Mouse (Mus musculus): ENCODE results near the gene Grik5. TPM values are rescaled to one million over a fixed set of nuclear protein-coding genes. Genes with fewer than 3 reads are reported as not detected.

Grik5 gene
- polyA plus RNA-seq, 1 experiment from 2014 or later, result 0.82 TPM

GRCm38 (mm10) chr7:25079496-25080026, 7.4 kb upstream of the Grik5 start:
- H3K4me1 ChIP-seq (replicated peaks), result peaks cover 55% of the 10 kb centered on the region
- peaks cover 50% of the 10 kb centered on the region for H3K36me3 ChIP-seq (replicated peaks)
- no peak overlapping the region for H3K4me2 ChIP-seq
- no peak overlapping the region for H3K27ac ChIP-seq (replicated peaks)
- no peaks in the 10 kb centered on the region for H3K27me3 ChIP-seq
- 75% methylated on average over 12 of the region's 12 CpGs for WGBS (ENCODE audit: insufficient replicate concordance)
- no peak overlapping the region for H3K4me3 ChIP-seq (replicated peaks)
- no peaks in the 10 kb centered on the region for H3K9me3 ChIP-seq (replicated peaks)
- no peak overlapping the region for H3K9ac ChIP-seq
- ATAC-seq (ENCODE audit: insufficient read depth), result no peak

DNA sequence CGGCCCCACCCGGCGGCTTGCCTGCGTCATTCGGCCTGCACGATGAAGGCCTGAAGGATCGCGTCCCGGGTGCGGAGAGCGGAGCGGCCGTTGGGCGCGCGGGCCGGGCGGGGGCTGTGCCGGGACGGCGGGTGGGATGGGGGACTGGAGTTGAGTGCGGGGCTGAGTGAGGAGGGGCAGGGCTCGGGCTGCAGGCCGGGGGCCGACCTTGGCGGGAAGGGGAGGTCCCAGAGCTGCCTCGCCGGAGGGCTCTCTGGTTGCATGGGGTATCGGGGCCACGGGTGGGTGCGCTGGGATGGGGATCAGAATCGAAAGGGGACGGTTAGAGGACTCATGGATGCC, 5.2 kb upstream of the Grik5 start:
- Histone ChIP-seq H3K4me1 (replicated peaks) (peaks cover 62% of the 10 kb centered on the region), H3K27me3 (peaks cover 3% of the 10 kb centered on the region; the same call in 1 of the 2 replicates), H3K36me3 (replicated peaks) (peaks cover 31% of the 10 kb centered on the region), H3K27ac (replicated peaks) (peak overlapping the region; percentile 91), H3K4me3 (replicated peaks) (peak overlapping the region; percentile 98), H3K9me3 (replicated peaks) (no peaks in the 10 kb centered on the region), H3K4me2 (peak overlapping the region; percentile 78), H3K9ac (peak overlapping the region; percentile 97)
- under 1% methylated on average over 33 of the region's 33 CpGs for WGBS (ENCODE audit: insufficient replicate concordance)
- ATAC-seq (ENCODE audit: insufficient read depth), result no peak

DNA sequence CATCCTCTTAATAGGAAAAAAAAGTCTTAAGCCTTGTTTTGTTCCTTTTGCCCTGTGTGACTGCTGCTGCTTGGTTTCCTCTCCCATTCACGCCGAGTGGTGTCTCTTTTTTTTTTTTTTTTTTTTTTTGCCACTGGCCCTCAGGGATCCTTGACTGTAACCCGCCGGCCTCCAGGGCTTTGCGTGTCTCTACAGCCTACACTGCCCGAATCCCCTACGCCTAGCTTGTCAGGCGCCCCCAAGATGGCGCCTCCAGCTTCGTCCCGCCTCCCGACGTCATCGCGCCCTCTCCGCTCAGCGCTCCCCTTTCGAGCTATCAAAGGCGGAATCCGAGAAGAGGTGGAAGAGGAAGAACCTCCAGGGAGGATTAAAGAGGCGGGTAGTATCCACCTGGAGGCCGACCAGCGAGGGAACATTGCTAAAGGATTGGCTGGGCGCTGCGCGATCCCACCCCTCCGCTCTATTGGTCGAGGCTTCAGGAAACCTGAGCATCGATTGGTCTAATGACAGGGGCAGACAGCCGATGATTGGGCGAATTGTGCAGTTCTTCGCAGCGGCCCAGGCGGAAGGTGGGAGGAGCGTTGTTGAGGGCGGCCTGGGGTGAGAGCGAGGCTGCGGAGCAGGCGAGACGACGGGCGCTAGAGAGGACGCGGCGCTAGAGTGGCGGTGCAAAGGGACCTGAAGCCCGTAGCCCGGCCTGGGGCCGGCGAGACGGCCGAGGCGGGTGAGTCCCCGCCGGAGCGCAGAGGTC, 4.7 kb upstream of the Grik5 start:
- Histone ChIP-seq H3K9ac (peak overlapping the region; percentile 97), H3K4me2 (peak overlapping the region; percentile 78), H3K27ac (replicated peaks) (peak overlapping the region; percentile 94), H3K9me3 (replicated peaks) (no peaks in the 10 kb centered on the region), H3K4me3 (replicated peaks) (peak overlapping the region; percentile 98), H3K4me1 (replicated peaks) (peaks cover 67% of the 10 kb centered on the region), H3K27me3 (peaks cover 5% of the 10 kb centered on the region; the same call in 1 of the 2 replicates), H3K36me3 (replicated peaks) (peaks cover 26% of the 10 kb centered on the region)
- WGBS (ENCODE audit: insufficient replicate concordance), result under 1% methylated on average over 56 of the region's 56 CpGs
- ATAC-seq (ENCODE audit: insufficient read depth), result peak; percentile 98

DNA sequence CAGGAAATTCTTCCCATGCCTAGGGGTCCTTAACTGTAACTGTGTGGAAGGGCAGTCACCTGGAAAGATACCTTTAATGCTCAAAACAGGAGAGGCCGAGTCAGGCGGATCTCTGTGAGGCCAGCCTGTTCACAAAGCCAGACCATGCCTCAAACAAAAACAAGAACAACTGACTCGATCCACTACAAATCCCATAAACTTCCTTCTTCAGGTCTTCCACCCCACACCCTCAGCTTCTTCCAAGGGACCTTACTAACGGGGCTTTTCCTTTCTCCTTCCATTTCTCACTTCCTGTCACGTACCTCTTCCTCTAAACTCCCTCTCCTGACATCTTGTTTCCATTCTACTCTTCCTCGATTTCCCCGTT, 4.1 kb upstream of the Grik5 start:
- Histone ChIP-seq H3K36me3 (replicated peaks) (peaks cover 20% of the 10 kb centered on the region), H3K4me3 (replicated peaks) (peak overlapping the region; percentile 98), H3K4me1 (replicated peaks) (peaks cover 71% of the 10 kb centered on the region), H3K9ac (peak overlapping the region; percentile 72), H3K4me2 (peak overlapping the region; percentile 75), H3K27ac (replicated peaks) (peak overlapping the region; percentile 94), H3K27me3 (peaks cover 5% of the 10 kb centered on the region; the same call in 1 of the 2 replicates), H3K9me3 (replicated peaks) (no peaks in the 10 kb centered on the region)
- no peak for ATAC-seq (ENCODE audit: insufficient read depth)
- 18% methylated on average over 7 of the region's 7 CpGs for WGBS (ENCODE audit: insufficient replicate concordance)

DNA sequence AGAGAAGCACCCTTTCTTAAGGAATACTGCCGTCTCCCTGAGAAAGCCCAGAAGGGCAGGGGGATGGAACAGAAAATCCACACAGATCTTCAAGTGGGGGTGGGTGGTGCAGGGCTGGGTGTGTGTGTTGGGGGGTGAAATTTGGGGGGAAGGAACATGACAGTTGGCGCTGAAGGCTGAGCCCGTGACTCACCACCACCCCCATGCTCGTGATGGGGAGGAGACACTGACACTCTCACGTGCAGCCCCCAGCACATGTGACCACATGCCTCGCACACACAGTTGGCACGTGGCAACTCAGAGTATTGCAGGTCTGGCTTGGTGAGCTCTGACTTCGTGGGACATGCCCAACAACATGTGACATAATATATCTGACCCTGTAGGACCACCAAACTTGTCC, 1.8 kb upstream of the Grik5 start:
- no peak for ATAC-seq (ENCODE audit: insufficient read depth)
- H3K9ac ChIP-seq, result no peak overlapping the region
- no peaks in the 10 kb centered on the region for H3K36me3 ChIP-seq (replicated peaks)
- peaks cover 61% of the 10 kb centered on the region for H3K4me1 ChIP-seq (replicated peaks)
- no peak overlapping the region for H3K27ac ChIP-seq (replicated peaks)
- H3K4me2 ChIP-seq, result no peak overlapping the region
- 75% methylated on average over 8 of the region's 8 CpGs for WGBS (ENCODE audit: insufficient replicate concordance)
- no peaks in the 10 kb centered on the region for H3K9me3 ChIP-seq (replicated peaks)
- no peak overlapping the region for H3K4me3 ChIP-seq (replicated peaks)
- peaks cover 5% of the 10 kb centered on the region; the same call in 1 of the 2 replicates for H3K27me3 ChIP-seq

- Histone ChIP-seq H3K27ac (replicated peaks) (no peak overlapping the region; the same call in 1 of the 2 replicates), H3K4me1 (replicated peaks) (peaks cover 51% of the 10 kb centered on the region), H3K4me3 (replicated peaks) (peak overlapping the region; percentile 56), H3K9me3 (replicated peaks) (no peaks in the 10 kb centered on the region), H3K36me3 (replicated peaks) (no peaks in the 10 kb centered on the region), H3K27me3 (peaks cover 5% of the 10 kb centered on the region; the same call in 1 of the 2 replicates), H3K4me2 (peak overlapping the region; percentile 84), H3K9ac (peak overlapping the region; percentile 63)
- no peak for ATAC-seq (ENCODE audit: insufficient read depth)
- under 1% methylated on average over 32 of the region's 33 CpGs for WGBS (ENCODE audit: insufficient replicate concordance)
These were observed 707 bp upstream of the Grik5 start for GRCm38 (mm10) chr7:25072716-25073390.

GRCm38 (mm10) chr7:25068724-25069123, 3.4 kb downstream of the Grik5 start:
- 47% methylated on average over 2 of the region's 2 CpGs for WGBS (ENCODE audit: insufficient replicate concordance)
- H3K27ac ChIP-seq (replicated peaks), result no peak overlapping the region
- no peak overlapping the region for H3K4me3 ChIP-seq (replicated peaks)
- no peak overlapping the region for H3K4me2 ChIP-seq
- H3K36me3 ChIP-seq (replicated peaks), result no peaks in the 10 kb centered on the region
- H3K9me3 ChIP-seq (replicated peaks), result no peaks in the 10 kb centered on the region
- ATAC-seq (ENCODE audit: insufficient read depth), result no peak
- H3K27me3 ChIP-seq, result peaks cover 5% of the 10 kb centered on the region; the same call in 1 of the 2 replicates
- H3K4me1 ChIP-seq (replicated peaks), result peaks cover 23% of the 10 kb centered on the region
- H3K9ac ChIP-seq, result no peak overlapping the region

DNA sequence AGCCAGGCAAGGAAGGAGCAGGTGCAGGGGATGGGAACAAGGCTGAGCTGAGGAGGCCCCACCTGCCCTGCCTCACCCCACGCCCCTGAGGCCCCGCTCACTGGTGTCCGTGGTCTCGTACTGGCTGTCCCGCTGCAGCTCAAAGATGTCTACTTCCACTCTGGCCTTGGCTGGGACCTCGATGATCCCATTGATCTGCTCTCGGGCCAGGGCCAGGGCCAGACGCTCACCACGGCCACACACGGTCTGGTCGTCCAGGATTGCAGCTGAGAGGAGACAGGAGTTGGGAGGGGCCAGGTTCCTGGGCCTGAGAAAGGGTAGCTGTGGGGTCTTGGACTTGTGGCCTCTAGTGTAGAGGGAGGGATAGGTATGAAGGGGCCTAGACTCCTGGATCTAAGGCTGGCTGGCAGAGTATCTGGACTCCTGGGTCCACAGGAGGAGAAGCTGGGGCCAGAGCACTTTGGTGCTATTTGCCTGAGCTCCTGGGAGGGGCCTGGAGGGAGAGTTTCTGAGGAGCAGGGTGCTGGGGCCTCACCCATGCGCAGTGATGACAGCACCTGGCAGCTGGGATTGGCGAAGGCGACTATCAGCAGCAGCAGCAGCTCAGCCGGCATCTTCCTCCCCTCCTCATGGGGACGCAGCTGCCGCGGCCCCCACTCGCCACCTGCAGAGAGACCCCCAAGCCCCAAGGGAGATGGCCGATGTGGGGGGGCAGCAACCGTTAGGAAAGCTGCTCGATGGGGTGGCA, 4.1 kb downstream of the Grik5 start:
- Histone ChIP-seq H3K4me2 (no peak overlapping the region), H3K36me3 (replicated peaks) (no peaks in the 10 kb centered on the region), H3K4me3 (replicated peaks) (no peak overlapping the region), H3K9ac (no peak overlapping the region), H3K4me1 (replicated peaks) (peaks cover 16% of the 10 kb centered on the region), H3K9me3 (replicated peaks) (no peaks in the 10 kb centered on the region), H3K27me3 (peaks cover 5% of the 10 kb centered on the region; the same call in 1 of the 2 replicates), H3K27ac (replicated peaks) (no peak overlapping the region)
- no peak for ATAC-seq (ENCODE audit: insufficient read depth)
- WGBS (ENCODE audit: insufficient replicate concordance), result 75% methylated on average over 22 of the region's 22 CpGs

- peaks cover 9% of the 10 kb centered on the region for H3K4me1 ChIP-seq (replicated peaks)
- no peak for ATAC-seq (ENCODE audit: insufficient read depth)
- H3K9ac ChIP-seq, result no peak overlapping the region
- H3K9me3 ChIP-seq (replicated peaks), result no peaks in the 10 kb centered on the region
- no peak overlapping the region for H3K4me3 ChIP-seq (replicated peaks)
- peaks cover 1% of the 10 kb centered on the region; the same call in 1 of the 2 replicates for H3K27me3 ChIP-seq
- WGBS (ENCODE audit: insufficient replicate concordance), result 70% methylated on average over 7 of the region's 7 CpGs
- H3K27ac ChIP-seq (replicated peaks), result no peak overlapping the region
- H3K36me3 ChIP-seq (replicated peaks), result no peaks in the 10 kb centered on the region
- H3K4me2 ChIP-seq, result no peak overlapping the region
These were observed 4.8 kb downstream of the Grik5 start for GRCm38 (mm10) chr7:25067338-25067737.

GRCm38 (mm10) chr7:25063900-25064299, 8.2 kb downstream of the Grik5 start:
- Histone ChIP-seq H3K4me2 (no peak overlapping the region), H3K27ac (replicated peaks) (no peak overlapping the region), H3K4me3 (replicated peaks) (no peak overlapping the region), H3K9ac (no peak overlapping the region), H3K36me3 (replicated peaks) (no peaks in the 10 kb centered on the region), H3K27me3 (no peaks in the 10 kb centered on the region), H3K9me3 (replicated peaks) (no peaks in the 10 kb centered on the region), H3K4me1 (replicated peaks) (no peaks in the 10 kb centered on the region)
- WGBS (ENCODE audit: insufficient replicate concordance), result 44% methylated on average over 8 of the region's 8 CpGs
- ATAC-seq (ENCODE audit: insufficient read depth), result no peak

DNA sequence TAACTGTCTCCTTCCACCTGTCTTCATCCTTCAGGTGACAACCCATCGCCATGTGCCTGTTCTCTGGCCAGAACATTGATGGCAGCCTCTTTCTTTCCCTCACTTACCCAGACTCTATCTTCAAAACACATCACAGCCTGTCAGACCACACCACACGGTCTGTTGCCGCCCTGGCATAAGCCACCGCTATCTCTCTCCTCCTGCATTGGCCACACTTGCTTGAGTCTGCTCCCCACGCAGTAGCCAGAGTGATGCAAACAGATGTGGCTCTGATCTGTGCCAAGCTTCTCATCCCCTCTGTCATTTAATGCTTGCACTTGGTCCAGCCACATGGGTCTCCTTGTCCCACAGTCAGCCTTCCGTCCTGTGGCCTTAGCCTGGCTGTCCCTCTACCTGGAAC, 8.8 kb downstream of the Grik5 start:
- H3K9me3 ChIP-seq (replicated peaks), result no peaks in the 10 kb centered on the region
- H3K4me3 ChIP-seq (replicated peaks), result no peak overlapping the region
- 47% methylated on average over 6 of the region's 6 CpGs for WGBS (ENCODE audit: insufficient replicate concordance)
- H3K27ac ChIP-seq (replicated peaks), result no peak overlapping the region
- no peak for ATAC-seq (ENCODE audit: insufficient read depth)
- H3K4me2 ChIP-seq, result no peak overlapping the region
- no peaks in the 10 kb centered on the region for H3K4me1 ChIP-seq (replicated peaks)
- H3K9ac ChIP-seq, result no peak overlapping the region
- no peaks in the 10 kb centered on the region for H3K36me3 ChIP-seq (replicated peaks)
- H3K27me3 ChIP-seq, result no peaks in the 10 kb centered on the region
